Mouse (Mus musculus) heart, embryonic 15.5 days (tissue): ENCODE results near the gene Gm20481. TPM values are rescaled to one million over a fixed set of nuclear protein-coding genes. Genes with fewer than 3 reads are reported as not detected.
"Not testable (repeated sequence)": the region's sequence is repeated elsewhere in the genome, so short reads cannot be mapped to it uniquely, and the experiment has no call there.

Experiments
- ATAC-seq: fragments of 200-750 bp; cut with Nextera tagmentation; replicated peaks from 2 replicates; pipeline ENCODE4 v1.8.0; 2017; ENCODE audit warnings: low read depth, moderate TSS enrichment; ENCODE audit not compliant: insufficient number of reproducible peaks, insufficient read depth, low FRiP score
- H3K27ac ChIP-seq: fragments of 300-500 bp; sonication (generic); 2 replicates; pipeline ENCODE4 v1.5.1; 2015; ENCODE audit warnings: mild to moderate bottlenecking, inconsistent platforms
- H3K27me3 ChIP-seq: fragments of 300-500 bp; sonication (generic); 2 replicates; pipeline ENCODE4 v1.6.1; 2015; ENCODE audit warnings: inconsistent platforms
- H3K36me3 ChIP-seq: fragments of 300-500 bp; sonication (generic); 2 replicates; pipeline ENCODE4 v1.6.1; 2015; ENCODE audit warnings: mild to moderate bottlenecking, inconsistent platforms
- H3K4me1 ChIP-seq: fragments of 300-500 bp; sonication (generic); replicated peaks from 2 replicates; pipeline ENCODE4 v1.6.1; 2015; ENCODE audit warnings: inconsistent platforms
- H3K4me2 ChIP-seq: fragments of 300-500 bp; sonication (generic); 2 replicates; pipeline ENCODE4 v1.6.1; 2015; ENCODE audit warnings: inconsistent platforms, mild to moderate bottlenecking, moderate library complexity
- H3K4me3 ChIP-seq: fragments of 300-500 bp; sonication (generic); 2 replicates; pipeline ENCODE4 v1.5.1; 2015; ENCODE audit warnings: mild to moderate bottlenecking, inconsistent platforms
- H3K9ac ChIP-seq: fragments of 300-500 bp; sonication (generic); 2 replicates; pipeline ENCODE4 v1.6.1; 2015; ENCODE audit warnings: mild to moderate bottlenecking, inconsistent platforms
- H3K9me3 ChIP-seq: fragments of 300-500 bp; sonication (generic); replicated peaks from 2 replicates; pipeline ENCODE4 v1.6.1; 2016; ENCODE audit warnings: inconsistent platforms
- WGBS: fragments of 180-500 bp; shearing (Covaris S2); methylation state at CpG from one replicate; pipeline ENCODE4 v1.1.7; 2015; ENCODE audit warnings: mixed read lengths; 5-methylcytosine and 5-hydroxymethylcytosine counted together
- polyA plus RNA-seq: library from polyadenylated mRNA; unstranded; fragments of >200 nt; fragmentation: Nextera tagmentation; extraction: Ambion mirVana; gene quantifications from 2 replicates; pipeline ENCODE4 v1.2.1, GENCODE M21; 2015

The Gm20481 gene
- polyA plus RNA-seq: not detected in 2 replicates

DNA sequence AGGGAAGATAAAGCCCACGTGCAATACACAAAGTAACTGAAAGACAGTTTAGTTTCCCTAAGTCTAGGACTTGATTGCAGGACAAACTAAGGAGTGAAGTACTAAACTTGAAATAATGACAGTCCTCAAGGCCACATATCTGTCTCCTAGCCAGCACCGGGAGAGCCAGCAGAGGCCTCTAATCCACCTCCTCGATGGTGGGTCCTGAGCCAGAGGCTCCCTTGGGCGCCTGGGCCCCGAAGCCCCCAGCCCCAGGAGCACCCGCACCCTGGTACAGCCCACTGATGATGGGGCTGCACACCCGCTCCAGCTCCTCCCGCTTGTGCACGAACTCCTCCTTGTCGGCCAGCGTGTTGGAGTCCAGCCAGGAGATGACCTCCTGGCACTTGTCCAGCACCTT is at the start of gene Gm20481:
Gm20481 (plus strand) TSS at position 91 of the 400 bp plus-strand sequence.
- ATAC-seq: not testable (repeated sequence)
- WGBS: 52% methylated on average over 7 of the region's 11 CpGs

DNA sequence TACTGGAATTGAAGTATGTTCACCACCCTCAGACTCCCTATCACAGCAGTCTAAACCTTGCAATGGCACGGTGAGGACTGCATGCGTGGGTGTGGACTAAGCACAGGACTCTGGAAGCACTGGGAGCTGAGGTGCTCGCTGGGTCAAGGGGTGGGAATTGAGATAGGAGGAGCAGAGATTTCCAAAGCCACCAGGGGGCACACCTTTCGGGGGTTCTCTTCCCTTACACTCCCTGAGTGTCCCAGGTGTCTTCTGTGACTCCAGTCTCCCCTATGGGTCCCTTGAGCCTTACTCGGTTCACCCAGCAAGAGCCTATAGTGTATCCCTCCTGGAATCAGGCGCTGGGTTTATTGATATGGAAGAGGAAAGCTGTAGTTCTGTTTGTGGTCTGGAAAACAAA is 46.8 kb upstream of the Gm20481 start:
- Histone ChIP-seq H3K4me3 (no peak overlapping the region), H3K27ac (no peak overlapping the region), H3K4me2 (no peak overlapping the region), H3K36me3 (no peaks in the 10 kb centered on the region), H3K9me3 (no peaks in the 10 kb centered on the region), H3K4me1 (no peaks in the 10 kb centered on the region), H3K27me3 (no peaks in the 10 kb centered on the region), H3K9ac (no peak overlapping the region)
- 48% methylated on average over 6 of the region's 6 CpGs for WGBS
- ATAC-seq: no peak

More for the DNA sequence above, at the start of gene Gm20481:
- not testable (repeated sequence) for H3K4me3 ChIP-seq, H3K4me1 ChIP-seq, H3K4me2 ChIP-seq, H3K9ac ChIP-seq, H3K27ac ChIP-seq, H3K36me3 ChIP-seq, H3K9me3 ChIP-seq
- peaks cover 23% of the 10 kb centered on the region for H3K27me3 ChIP-seq

GRCm38 (mm10) chr17:34924258-34924657 is 45.5 kb upstream of the Gm20481 start:
- ATAC-seq: no peak
- no peak overlapping the region for H3K9ac ChIP-seq
- no peak overlapping the region for H3K4me3 ChIP-seq
- no peak overlapping the region for H3K4me2 ChIP-seq
- 73% methylated on average over 5 of the region's 5 CpGs for WGBS
- no peaks in the 10 kb centered on the region for H3K4me1 ChIP-seq
- H3K27ac ChIP-seq: no peak overlapping the region
- no peaks in the 10 kb centered on the region for H3K27me3 ChIP-seq
- no peaks in the 10 kb centered on the region for H3K36me3 ChIP-seq
- no peaks in the 10 kb centered on the region for H3K9me3 ChIP-seq

DNA sequence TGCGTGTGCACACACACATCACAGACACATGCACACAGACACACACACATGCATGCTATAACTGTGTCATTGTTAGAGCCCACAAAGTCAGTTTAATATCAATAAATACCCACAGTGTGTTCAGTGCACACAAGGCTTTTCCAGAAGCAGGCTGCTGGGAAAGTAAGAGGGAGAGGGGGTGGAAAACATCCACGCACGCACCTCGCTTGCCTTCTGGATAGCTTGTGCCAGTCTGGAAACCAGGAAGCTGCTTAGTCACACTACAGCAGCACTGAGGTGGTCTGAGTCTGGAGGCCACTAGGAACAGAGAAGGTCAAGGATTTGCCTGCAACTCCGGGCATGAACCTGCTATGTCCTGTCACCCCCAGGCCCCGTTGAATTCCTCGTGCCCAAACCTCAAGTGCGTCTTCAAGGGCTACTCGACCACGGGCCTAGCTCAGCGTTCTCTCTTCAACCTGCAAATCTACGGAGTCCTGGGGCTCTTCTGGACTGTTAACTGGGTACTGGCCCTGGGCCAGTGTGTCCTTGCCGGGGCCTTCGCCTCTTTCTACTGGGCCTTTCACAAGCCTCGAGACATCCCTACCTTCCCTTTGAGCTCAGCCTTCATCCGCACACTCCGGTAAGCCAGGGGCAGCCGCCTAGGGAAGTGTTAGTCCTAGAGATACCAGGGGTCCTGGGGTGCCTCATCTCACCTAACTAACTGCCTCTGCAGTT is 42.2 kb upstream of the Gm20481 start:
- 80% methylated on average over 18 of the region's 18 CpGs for WGBS
- ATAC-seq: no peak
- H3K27ac ChIP-seq: no peak overlapping the region

GRCm38 (mm10) chr17:34928841-34929240 is 40.9 kb upstream of the Gm20481 start:
- 36% methylated on average over 4 of the region's 4 CpGs for WGBS

More for the DNA sequence above, 42.2 kb upstream of the Gm20481 start:
- Histone ChIP-seq H3K36me3 (no peaks in the 10 kb centered on the region), H3K27me3 (no peaks in the 10 kb centered on the region), H3K9ac (no peak overlapping the region), H3K4me3 (no peak overlapping the region), H3K4me1 (peaks cover 14% of the 10 kb centered on the region), H3K4me2 (no peak overlapping the region), H3K9me3 (no peaks in the 10 kb centered on the region)

GRCm38 (mm10) chr17:34931061-34931734 is 38.5 kb upstream of the Gm20481 start, which contains the start of gene Neu1:
Gene Neu1 (plus strand): TSS chr17:34931253.
- H3K27ac ChIP-seq: peak within 1 kb of the TSS; percentile 31; the same call in 1 of the 2 replicates
- peaks cover 8% of the 10 kb centered on the region; the same call in 1 of the 2 replicates for H3K36me3 ChIP-seq
- H3K9ac ChIP-seq: peak within 1 kb of the TSS; percentile 69
- peak; percentile 97 for ATAC-seq
- H3K27me3 ChIP-seq: no peaks in the 10 kb centered on the region
- H3K9me3 ChIP-seq: no peaks in the 10 kb centered on the region
- WGBS: 1% methylated on average over 38 of the region's 38 CpGs
- H3K4me2 ChIP-seq: peak within 1 kb of the TSS; percentile 97
- peaks cover 15% of the 10 kb centered on the region for H3K4me1 ChIP-seq
- peak within 1 kb of the TSS; percentile 84 for H3K4me3 ChIP-seq

More at GRCm38 (mm10) chr17:34928841-34929240, 40.9 kb upstream of the Gm20481 start:
- Histone ChIP-seq H3K27me3 (no peaks in the 10 kb centered on the region), H3K27ac (no peak overlapping the region), H3K4me3 (no peak overlapping the region), H3K36me3 (no peaks in the 10 kb centered on the region), H3K4me1 (peaks cover 15% of the 10 kb centered on the region), H3K9me3 (no peaks in the 10 kb centered on the region), H3K4me2 (no peak overlapping the region), H3K9ac (no peak overlapping the region)
- no peak for ATAC-seq

GRCm38 (mm10) chr17:34931735-34932098 is 38.0 kb upstream of the Gm20481 start:
- Histone ChIP-seq H3K36me3 (peaks cover 8% of the 10 kb centered on the region; the same call in 1 of the 2 replicates), H3K27ac (peak overlapping the region; percentile 31; the same call in 1 of the 2 replicates), H3K4me3 (peak overlapping the region; percentile 84), H3K9ac (peak overlapping the region; percentile 69), H3K27me3 (no peaks in the 10 kb centered on the region), H3K9me3 (no peaks in the 10 kb centered on the region), H3K4me2 (peak overlapping the region; percentile 97), H3K4me1 (peaks cover 15% of the 10 kb centered on the region)
- ATAC-seq: 0 out of 2 replicates have a peak, but pooled peaks have one; percentile 1
- WGBS: 8% methylated on average over 14 of the region's 14 CpGs

- H3K9ac ChIP-seq: peak overlapping the region; percentile 69
- peaks cover 15% of the 10 kb centered on the region for H3K4me1 ChIP-seq
- H3K9me3 ChIP-seq: no peaks in the 10 kb centered on the region
- H3K4me3 ChIP-seq: peak overlapping the region; percentile 84
- H3K4me2 ChIP-seq: peak overlapping the region; percentile 97
- H3K27me3 ChIP-seq: no peaks in the 10 kb centered on the region
- no peak overlapping the region for H3K27ac ChIP-seq
- peaks cover 9% of the 10 kb centered on the region; the same call in 1 of the 2 replicates for H3K36me3 ChIP-seq
- WGBS: 88% methylated on average over 8 of the region's 8 CpGs
- ATAC-seq: no peak
These were observed 37.4 kb upstream of the Gm20481 start for GRCm38 (mm10) chr17:34932287-34932686.

GRCm38 (mm10) chr17:34934031-34934430 is 35.7 kb upstream of the Gm20481 start:
- H3K27ac ChIP-seq: 0 out of 2 replicates have a peak overlapping the region, but pooled peaks have one; percentile 28
- H3K36me3 ChIP-seq: peaks cover 11% of the 10 kb centered on the region; the same call in 1 of the 2 replicates
- peaks cover 15% of the 10 kb centered on the region for H3K4me1 ChIP-seq
- H3K9me3 ChIP-seq: no peaks in the 10 kb centered on the region
- no peak overlapping the region for H3K4me3 ChIP-seq
- no peaks in the 10 kb centered on the region for H3K27me3 ChIP-seq
- H3K4me2 ChIP-seq: peak overlapping the region; percentile 34
- no peak for ATAC-seq
- no peak overlapping the region for H3K9ac ChIP-seq
- WGBS: 70% methylated on average over 24 of the region's 24 CpGs

DNA sequence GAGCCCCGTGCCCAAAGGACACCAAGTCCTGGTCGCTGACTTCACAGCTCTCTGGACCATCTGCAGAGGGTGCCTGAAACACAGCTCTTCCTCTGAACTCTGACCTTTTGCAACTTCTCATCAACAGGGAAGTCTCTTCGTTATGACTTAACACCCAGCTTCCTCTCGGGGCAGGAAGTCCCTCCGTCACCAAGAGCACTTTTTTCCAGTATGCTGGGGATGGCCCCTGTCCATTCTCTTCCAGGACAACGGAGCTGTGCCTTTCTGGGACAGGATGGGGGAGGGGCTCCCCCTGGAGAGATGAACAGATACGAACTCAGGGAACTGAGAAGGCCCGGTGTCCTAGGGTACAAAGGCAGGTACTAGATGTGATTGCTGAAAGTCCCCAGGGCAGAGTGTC is 34.9 kb upstream of the Gm20481 start:
- Histone ChIP-seq H3K9me3 (no peaks in the 10 kb centered on the region), H3K9ac (no peak overlapping the region), H3K36me3 (peaks cover 11% of the 10 kb centered on the region; the same call in 1 of the 2 replicates), H3K4me3 (no peak overlapping the region), H3K27ac (0 out of 2 replicates have a peak overlapping the region, but pooled peaks have one; percentile 28), H3K27me3 (no peaks in the 10 kb centered on the region), H3K4me2 (peak overlapping the region; percentile 34; the same call in 1 of the 2 replicates), H3K4me1 (peaks cover 15% of the 10 kb centered on the region)
- 47% methylated on average over 8 of the region's 8 CpGs for WGBS
- ATAC-seq: no peak

DNA sequence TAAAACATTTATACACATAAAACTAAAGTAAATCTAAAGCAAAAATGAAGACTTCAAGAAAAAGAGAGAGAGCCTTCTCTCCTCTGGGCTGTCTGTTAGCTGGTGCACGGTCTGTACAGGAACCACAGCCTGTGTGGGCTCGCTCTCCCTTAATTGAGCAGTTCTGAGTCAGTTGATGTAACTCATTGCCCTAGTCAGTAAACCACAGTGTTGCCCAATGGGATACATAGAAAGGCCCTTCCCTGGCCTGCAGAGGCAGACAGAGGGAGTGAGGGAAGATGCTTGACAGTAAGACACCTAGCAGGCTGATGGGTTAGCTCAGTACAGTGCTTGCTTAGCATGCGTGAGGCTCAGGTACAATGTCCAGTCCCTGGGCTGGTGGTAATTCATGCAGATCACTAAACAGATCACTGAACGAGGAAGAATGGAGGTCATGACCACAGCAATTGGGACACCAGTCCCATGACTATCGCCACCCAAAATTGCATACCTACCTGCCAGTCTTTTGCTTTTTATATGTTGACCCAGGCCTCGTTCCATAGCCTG is 31.7 kb upstream of the Gm20481 start:
- 81% methylated on average over 6 of the region's 6 CpGs for WGBS

More for the DNA sequence above, 31.7 kb upstream of the Gm20481 start:
- Histone ChIP-seq H3K4me2 (no peak overlapping the region), H3K9me3 (no peaks in the 10 kb centered on the region), H3K27me3 (no peaks in the 10 kb centered on the region), H3K27ac (no peak overlapping the region), H3K4me3 (no peak overlapping the region), H3K36me3 (peaks cover 11% of the 10 kb centered on the region; the same call in 1 of the 2 replicates), H3K9ac (no peak overlapping the region), H3K4me1 (peaks cover 7% of the 10 kb centered on the region)
- no peak for ATAC-seq
